Mouse (Mus musculus) 3134 (cell line): ENCODE data around the gene Ephb2.
A peak's percentile ranks its signal among the peaks of the same experiment; 100 is the strongest.

Experiments
- DNase-seq: peaks from one replicate; pipeline ENCODE4 v3.0.0-alpha.2; 2011; ENCODE audit warnings: low spot score; ENCODE audit not compliant: insufficient read length; ENCODE audit errors: extremely low read depth

Gene Ephb2

GRCm38 (mm10) chr4:136621956-136622355 is 213.8 kb downstream of the Ephb2 start:
- DNase-seq, result no peak

DNA sequence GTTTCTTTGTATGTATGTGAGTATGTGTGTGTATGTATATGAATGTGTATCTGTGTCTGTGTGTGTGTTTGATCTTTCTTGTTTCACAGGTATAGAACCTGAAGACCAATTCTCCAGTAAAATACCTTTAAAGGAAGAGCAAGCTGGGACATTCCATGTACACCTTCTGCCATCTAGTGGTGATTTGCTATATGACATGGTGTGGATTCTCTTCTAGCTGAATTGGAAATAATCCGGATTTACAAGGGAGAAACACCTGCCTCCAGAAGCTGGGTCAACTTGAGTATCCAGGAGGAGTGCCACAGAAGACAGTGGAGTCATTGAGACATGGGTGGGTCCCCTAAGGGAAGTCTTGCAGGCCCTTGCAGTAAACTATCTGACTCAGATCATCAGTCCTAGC is 214.5 kb downstream of the Ephb2 start:
- no peak for DNase-seq

DNA sequence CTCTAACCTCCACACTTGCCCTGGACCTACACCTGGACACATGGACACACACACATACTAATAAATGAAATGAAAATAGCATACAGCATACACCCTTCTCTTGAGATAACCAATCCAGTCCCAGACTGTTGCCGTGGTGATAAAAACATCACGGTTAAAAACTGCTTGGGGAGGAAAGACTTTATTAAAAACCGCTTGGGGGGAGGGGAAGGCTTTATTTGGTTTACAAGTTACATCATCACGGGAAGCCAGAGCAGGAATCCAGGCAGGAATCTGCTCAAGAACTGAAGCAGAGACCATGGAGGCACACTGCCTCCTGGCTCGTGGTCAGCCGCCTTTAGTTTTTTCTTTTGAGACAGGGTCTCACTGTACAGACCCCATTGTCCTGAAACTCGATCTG is 222.1 kb downstream of the Ephb2 start:
- DNase-seq, result no peak

- no peak for DNase-seq
Measured at GRCm38 (mm10) chr4:136610387-136610856, 225.4 kb downstream of the Ephb2 start, which contains the start of gene Tex46. TSS of gene Tex46 (plus strand) at chr4:136610437.

- DNase-seq, result no peak
Measured at GRCm38 (mm10) chr4:136605756-136606485, 229.9 kb downstream of the Ephb2 start.

GRCm38 (mm10) chr4:136602568-136602967 is 233.2 kb downstream of the Ephb2 start, which contains the start of gene Kdm1a:
TSS of gene Kdm1a (minus strand) at chr4:136602723.
- DNase-seq, result peak; percentile 91

DNA sequence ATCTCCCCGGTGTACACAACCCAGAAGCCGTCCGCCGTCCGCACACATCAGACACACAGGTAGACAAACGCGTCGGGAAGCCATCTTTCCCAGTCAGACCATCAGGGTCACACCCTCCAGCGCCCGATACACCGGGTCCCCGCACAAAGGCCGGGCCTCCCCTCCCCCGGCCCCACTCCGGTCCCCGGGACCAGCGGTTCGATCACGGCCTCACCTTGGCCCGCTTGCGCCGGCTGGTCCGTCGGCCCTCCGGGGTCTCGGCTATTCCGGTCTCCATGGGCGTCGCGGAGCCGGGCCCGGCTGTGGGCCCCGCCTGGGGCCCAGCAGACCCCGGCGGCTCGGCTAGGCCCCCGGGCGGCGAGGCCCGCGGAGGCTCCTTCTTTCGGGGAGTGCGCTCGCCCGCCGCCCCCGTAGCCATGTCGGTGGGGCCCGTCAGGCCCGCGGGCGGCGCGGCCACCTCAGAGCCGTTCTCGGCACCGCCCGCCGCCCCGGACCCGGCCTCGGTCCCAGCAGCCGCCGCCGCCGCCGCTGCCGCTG is 233.7 kb downstream of the Ephb2 start:
- DNase-seq, result peak; percentile 64

- DNase-seq, result peak; percentile 28
Measured at GRCm38 (mm10) chr4:136601476-136601875, 234.3 kb downstream of the Ephb2 start.

- no peak for DNase-seq
Measured at GRCm38 (mm10) chr4:136600536-136600935, 235.3 kb downstream of the Ephb2 start.

DNA sequence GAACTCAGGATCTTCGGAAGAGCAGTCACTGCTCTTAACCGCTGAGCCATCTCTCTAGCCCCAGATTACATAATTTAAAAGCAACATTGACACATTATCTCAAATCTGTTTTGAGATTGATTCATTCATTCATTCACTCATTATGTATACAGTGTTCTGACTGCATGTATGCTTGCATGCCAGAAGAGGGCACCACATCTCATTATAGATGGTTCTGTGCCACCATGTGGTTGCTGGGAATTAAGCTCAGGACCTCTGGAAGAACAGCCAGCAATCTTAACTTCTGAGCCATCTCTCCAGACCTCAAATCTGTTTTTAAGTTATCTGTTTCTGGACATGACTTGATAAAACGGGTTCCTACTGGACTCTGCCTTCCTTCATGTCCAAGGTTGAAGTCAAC is 235.9 kb downstream of the Ephb2 start:
- DNase-seq, result no peak

GRCm38 (mm10) chr4:136598268-136598876 is 237.4 kb downstream of the Ephb2 start:
- DNase-seq, result peak; percentile 31
